Mouse (Mus musculus) spleen, adult 2 months (tissue): ENCODE data around the gene Ermp1. TPM values are rescaled to one million over a fixed set of nuclear protein-coding genes. Genes with fewer than 3 reads are reported as not detected.

Experiments
- DNase-seq, 2 experiments: peaks; one replicate each; pipeline versions ENCODE4 v3.0.0 to v3.0.0-alpha.2; 2012 to 2021; ENCODE audit warnings: low spot score in 2 of 2, low read depth in 1 of 2
- H3K27ac ChIP-seq: fragments of 200-500 bp; 2 replicates; pipeline ENCODE4 v1.5.1; 2012; ENCODE audit warnings: low read length, inconsistent platforms; ENCODE audit not compliant: insufficient read depth
- H3K27me3 ChIP-seq: fragments of 200-500 bp; 2 replicates; pipeline ENCODE4 v1.6.1; 2012; ENCODE audit warnings: mild to moderate bottlenecking, moderate library complexity, low read length, inconsistent platforms; ENCODE audit not compliant: control insufficient read depth, insufficient read depth
- H3K36me3 ChIP-seq: fragments of 200-500 bp; 2 replicates; pipeline ENCODE4 v1.6.1; 2012; ENCODE audit warnings: mild to moderate bottlenecking, low read length, inconsistent platforms; ENCODE audit not compliant: control insufficient read depth, insufficient read depth
- H3K4me1 ChIP-seq: fragments of 200-500 bp; 2 replicates; pipeline ENCODE4 v1.6.1; 2011; ENCODE audit warnings: inconsistent platforms; ENCODE audit not compliant: control insufficient read depth, insufficient read depth, insufficient read length
- H3K4me3 ChIP-seq: fragments of 200-500 bp; 2 replicates; pipeline ENCODE4 v1.5.1; 2011; ENCODE audit warnings: mild to moderate bottlenecking, inconsistent platforms; ENCODE audit not compliant: insufficient read depth, insufficient read length; ENCODE audit errors: extremely low read depth
- CTCF ChIP-seq: fragments of 200-500 bp; IDR thresholded peaks from 2 replicates; pipeline ENCODE4 v1.5.1; 2011; ENCODE audit warnings: mild to moderate bottlenecking, inconsistent platforms; ENCODE audit not compliant: insufficient read depth, insufficient read length, insufficient replicate concordance; ENCODE audit errors: extremely low read depth
- POLR2A ChIP-seq: fragments of 200-500 bp; IDR thresholded peaks from 2 replicates; pipeline ENCODE4 v1.6.1; 2011; ENCODE audit warnings: low read depth, low read length, inconsistent platforms
- WGBS: fragments of 180-500 bp; shearing (Covaris S2); methylation state at CpG from one replicate; pipeline ENCODE4 v1.1.7; 2018; 5-methylcytosine and 5-hydroxymethylcytosine counted together
- polyA plus RNA-seq: library from polyadenylated mRNA; depleted of rRNA; stranded (reverse); fragments of >200 nt; gene quantifications from 2 replicates; pipeline ENCODE4 v1.2.3, GENCODE M21; 2012

The Ermp1 gene
- polyA plus RNA-seq, 1 experiment, result 11.4 TPM

DNA sequence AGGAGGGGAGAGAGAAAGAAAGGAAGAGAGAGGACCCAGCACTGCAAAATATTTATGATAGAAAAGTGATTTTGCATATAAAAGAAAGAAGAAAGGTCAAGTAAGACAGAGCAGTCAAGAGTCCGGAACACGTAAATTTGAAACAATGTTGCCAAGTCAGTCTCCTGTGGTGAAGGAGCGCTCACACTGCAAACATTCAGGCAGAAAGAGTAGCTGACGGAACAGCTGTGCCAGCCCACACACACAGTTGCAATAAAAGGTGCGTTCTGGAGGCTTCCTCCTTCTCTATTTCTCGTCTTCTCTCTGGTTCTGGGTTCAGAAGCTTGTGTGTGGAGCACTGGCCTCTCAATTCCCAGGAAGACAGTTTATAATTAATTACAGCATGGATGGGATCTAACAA, 6.9 kb upstream of the Ermp1 start:
- no peaks in the 10 kb centered on the region for H3K27me3 ChIP-seq
- TF ChIP-seq CTCF (no peak), POLR2A (no peak)
- no peak overlapping the region for H3K4me3 ChIP-seq
- no peaks in the 10 kb centered on the region for H3K36me3 ChIP-seq
- 52% methylated on average over 6 of the region's 6 CpGs for WGBS
- H3K4me1 ChIP-seq, result no peaks in the 10 kb centered on the region
- DNase-seq, result no peak
- no peak overlapping the region for H3K27ac ChIP-seq

- H3K4me3 ChIP-seq, result no peak overlapping the region
- 96% methylated on average over 9 of the region's 9 CpGs for WGBS
- DNase-seq, result no peak
- H3K36me3 ChIP-seq, result no peaks in the 10 kb centered on the region
- H3K4me1 ChIP-seq, result no peaks in the 10 kb centered on the region
- no peaks in the 10 kb centered on the region for H3K27me3 ChIP-seq
- TF ChIP-seq CTCF (no peak), POLR2A (no peak)
- H3K27ac ChIP-seq, result no peak overlapping the region
Observed at GRCm38 (mm10) chr19:29653768-29654265, 5.6 kb upstream of the Ermp1 start.

GRCm38 (mm10) chr19:29649683-29650082, 1.5 kb upstream of the Ermp1 start:
- DNase-seq, result no peak
- no peaks in the 10 kb centered on the region for H3K27me3 ChIP-seq
- WGBS, result 92% methylated on average over 1 of the region's 1 CpGs
- no peaks in the 10 kb centered on the region for H3K36me3 ChIP-seq
- TF ChIP-seq CTCF, result no peak
- H3K4me1 ChIP-seq, result no peaks in the 10 kb centered on the region
- H3K27ac ChIP-seq, result no peak overlapping the region
- no peak overlapping the region for H3K4me3 ChIP-seq

DNA sequence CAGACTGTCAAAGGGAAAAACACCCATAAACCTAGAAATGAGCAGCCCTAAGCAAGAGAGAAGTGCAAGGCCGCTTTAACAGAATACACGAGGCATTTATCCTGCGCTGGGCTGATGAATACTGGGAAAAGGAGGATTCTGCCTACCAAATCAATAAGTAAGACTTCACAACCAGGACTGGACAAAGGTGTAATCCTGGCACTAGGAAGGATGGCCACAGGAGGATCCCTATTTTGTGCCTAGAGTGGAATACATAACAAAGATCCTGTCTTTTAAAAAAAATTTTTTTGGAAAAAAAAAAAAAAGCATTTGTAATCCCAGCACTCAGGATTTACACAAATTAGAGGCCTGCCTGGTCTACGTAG, 317 bp upstream of the Ermp1 start:
- DNase-seq, result no peak
- Histone ChIP-seq H3K4me3 (no peak overlapping the region), H3K36me3 (no peaks in the 10 kb centered on the region), H3K27me3 (no peaks in the 10 kb centered on the region), H3K27ac (no peak overlapping the region), H3K4me1 (no peaks in the 10 kb centered on the region)
- WGBS, result 36% methylated on average over 4 of the region's 4 CpGs
- TF ChIP-seq CTCF (no peak), POLR2A (no peak)

- WGBS, result 96% methylated on average over 6 of the region's 6 CpGs
- no peak for DNase-seq
- TF ChIP-seq CTCF, result peak; percentile 6; the same call in 1 of the 2 replicates
- no peak for TF ChIP-seq POLR2A
- Histone ChIP-seq H3K27ac (no peak overlapping the region), H3K36me3 (no peaks in the 10 kb centered on the region), H3K27me3 (no peaks in the 10 kb centered on the region), H3K4me3 (no peak overlapping the region), H3K4me1 (peaks cover 8% of the 10 kb centered on the region; the same call in 1 of the 2 replicates)
Observed at GRCm38 (mm10) chr19:29644747-29645146, 3.5 kb downstream of the Ermp1 start.

- TF ChIP-seq CTCF (no peak), POLR2A (no peak)
- Histone ChIP-seq H3K4me1 (peaks cover 8% of the 10 kb centered on the region; the same call in 1 of the 2 replicates), H3K4me3 (no peak overlapping the region), H3K36me3 (no peaks in the 10 kb centered on the region), H3K27me3 (no peaks in the 10 kb centered on the region), H3K27ac (no peak overlapping the region)
- WGBS, result 89% methylated on average over 11 of the region's 11 CpGs
- DNase-seq, result no peak
Observed at GRCm38 (mm10) chr19:29643194-29643922, 4.9 kb downstream of the Ermp1 start.

- Histone ChIP-seq H3K36me3 (peaks cover 3% of the 10 kb centered on the region), H3K4me1 (peaks cover 8% of the 10 kb centered on the region; the same call in 1 of the 2 replicates), H3K27ac (no peak overlapping the region), H3K27me3 (no peaks in the 10 kb centered on the region), H3K4me3 (no peak overlapping the region)
- no peak for DNase-seq
- WGBS, result 90% methylated on average over 6 of the region's 6 CpGs
- no peak for TF ChIP-seq CTCF
- TF ChIP-seq POLR2A, result no peak
Observed at GRCm38 (mm10) chr19:29642211-29642610, 6.0 kb downstream of the Ermp1 start.
